Mouse (Mus musculus) midbrain, postnatal 0 days (tissue): Measurements from ENCODE around the gene Gm17654. TPM values are rescaled to one million over a fixed set of nuclear protein-coding genes. Genes with fewer than 3 reads are reported as not detected.
"Not testable (repeated sequence)": the region's sequence is repeated elsewhere in the genome, so short reads cannot be mapped to it uniquely, and the experiment has no call there.

Source experiments
- ATAC-seq: fragments of 200-750 bp; cut with Nextera tagmentation; 2 replicates; pipeline ENCODE4 v1.8.0; 2017; ENCODE audit warnings: moderate number of reproducible peaks, mild to moderate bottlenecking, moderate TSS enrichment, moderate library complexity; ENCODE audit not compliant: low FRiP score
- DNase-seq: peaks from one replicate; pipeline ENCODE4 v3.0.0-alpha.2; 2015; ENCODE audit warnings: low spot score
- H3K27ac ChIP-seq: fragments of 300-500 bp; sonication (generic); 2 replicates; pipeline ENCODE4 v1.5.1; 2014; ENCODE audit warnings: low read depth, mild to moderate bottlenecking, low read length, mixed read lengths
- H3K27me3 ChIP-seq: fragments of 300-500 bp; sonication (generic); 2 replicates; pipeline ENCODE4 v1.6.1; 2014; ENCODE audit warnings: low read length, control low read depth, mixed read lengths; ENCODE audit not compliant: insufficient read depth
- H3K36me3 ChIP-seq: fragments of 300-500 bp; sonication (generic); 2 replicates; pipeline ENCODE4 v1.6.1; 2014; ENCODE audit warnings: low read length, control low read depth, mixed read lengths; ENCODE audit not compliant: insufficient read depth
- H3K4me1 ChIP-seq: fragments of 300-500 bp; sonication (generic); 2 replicates; pipeline ENCODE4 v1.6.1; 2014; ENCODE audit warnings: mild to moderate bottlenecking, control low read depth, antibody characterized with exemption, low read length, mixed read lengths; ENCODE audit not compliant: insufficient read depth
- H3K4me2 ChIP-seq: fragments of 300-500 bp; sonication (generic); 2 replicates; pipeline ENCODE4 v1.6.1; 2014; ENCODE audit warnings: low read depth, mild to moderate bottlenecking, low read length, mixed read lengths; ENCODE audit not compliant: poor library complexity, severe bottlenecking
- H3K4me3 ChIP-seq: fragments of 300-500 bp; sonication (generic); 2 replicates; pipeline ENCODE4 v1.5.1; 2014; ENCODE audit warnings: low read depth, mild to moderate bottlenecking, low read length, moderate library complexity
- H3K9ac ChIP-seq: fragments of 300-500 bp; sonication (generic); replicated peaks from 2 replicates; pipeline ENCODE4 v1.6.1; 2014; ENCODE audit warnings: mild to moderate bottlenecking, low read length, moderate library complexity, mixed read lengths; ENCODE audit not compliant: poor library complexity, severe bottlenecking
- H3K9me3 ChIP-seq: fragments of 300-500 bp; sonication (generic); 2 replicates; pipeline ENCODE4 v1.6.1; 2016; ENCODE audit warnings: low read length, control low read depth
- WGBS: fragments of 180-500 bp; shearing (Covaris S2); extraction: QIAGEN DNeasy Blood & Tissue Kit; methylation state at CpG from one replicate; pipeline ENCODE4 v1.1.7; 2014; 5-methylcytosine and 5-hydroxymethylcytosine counted together
- polyA plus RNA-seq: library from polyadenylated mRNA; unstranded; fragments of >200 nt; fragmentation: Nextera tagmentation; extraction: Ambion mirVana; gene quantifications from 2 replicates; pipeline ENCODE4 v1.2.1, GENCODE M21; 2015
- total RNA-seq: library from RNA; depleted of rRNA; stranded (reverse); fragments of >200 nt; gene quantifications from 2 replicates; pipeline ENCODE4 v1.2.3, GENCODE M21; 2014; rRNA removed

Gm17654 gene
- not detected in 2 replicates for total RNA-seq
- polyA plus RNA-seq, result 0.11 TPM in 1 of 2 replicates, not detected in the other

GRCm38 (mm10) chr14:43579046-43579445 is at the start of gene Gm17654:
Gm17654 (minus strand) TSS chr14:43579146.
- H3K4me1 ChIP-seq, H3K27ac ChIP-seq, DNase-seq, H3K4me2 ChIP-seq, H3K4me3 ChIP-seq, H3K9me3 ChIP-seq, H3K27me3 ChIP-seq, ATAC-seq, H3K9ac ChIP-seq, H3K36me3 ChIP-seq: not testable (repeated sequence)
- 77% methylated on average over 1 of the region's 2 CpGs for WGBS

DNA sequence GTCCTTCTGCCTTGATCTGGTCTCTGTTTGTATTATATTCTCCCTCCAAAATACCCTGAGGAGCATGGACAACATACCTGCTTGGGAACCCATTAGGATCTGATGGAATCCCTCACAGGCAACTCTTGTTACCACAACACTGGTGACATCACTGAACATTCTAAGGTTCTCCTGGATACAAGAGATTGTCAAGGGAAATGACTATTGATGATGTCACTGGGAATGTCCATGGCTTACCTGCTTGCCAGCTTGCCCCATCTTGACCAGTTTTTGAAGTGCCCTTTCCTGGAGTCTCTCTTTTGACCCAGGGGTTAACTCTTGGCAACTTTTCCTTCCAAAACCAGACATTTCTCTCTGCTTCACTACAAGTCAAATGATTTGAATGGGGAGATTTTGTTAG is 29.0 kb upstream of the Gm17654 start, which contains the start of gene Gm10375:
TSS of gene Gm10375 (minus strand) at position 101 of the 400 bp plus-strand sequence.
- H3K9me3 ChIP-seq, H3K9ac ChIP-seq, H3K27ac ChIP-seq, DNase-seq, H3K4me3 ChIP-seq, H3K4me2 ChIP-seq, ATAC-seq, H3K36me3 ChIP-seq, H3K27me3 ChIP-seq, H3K4me1 ChIP-seq: not testable (repeated sequence)

- H3K27ac ChIP-seq, H3K9ac ChIP-seq, H3K4me2 ChIP-seq, ATAC-seq, H3K4me3 ChIP-seq, H3K4me1 ChIP-seq, H3K27me3 ChIP-seq, DNase-seq, H3K36me3 ChIP-seq, H3K9me3 ChIP-seq: not testable (repeated sequence)
- WGBS, result 97% methylated on average over 2 of the region's 4 CpGs
These were observed 977 bp downstream of the Gm17654 start for GRCm38 (mm10) chr14:43577969-43578368.

DNA sequence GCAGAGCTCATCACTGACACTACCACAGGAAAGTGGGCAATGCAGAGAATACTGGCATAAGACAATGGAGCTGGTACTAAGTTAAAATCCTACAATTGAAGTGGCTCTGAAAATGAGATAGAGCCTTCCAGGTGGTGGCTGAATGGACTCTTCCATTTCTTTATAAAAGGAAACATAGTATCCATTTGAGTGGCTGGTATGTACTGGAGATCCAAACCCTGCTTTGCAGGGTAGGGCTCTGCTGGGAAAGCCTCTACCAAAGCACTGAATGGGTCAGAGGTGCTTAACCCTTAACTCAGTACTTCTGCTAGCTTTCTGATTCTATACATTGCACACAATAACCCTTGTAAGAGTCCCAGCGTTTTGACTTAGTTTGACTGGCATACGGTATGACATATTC is 26.7 kb downstream of the Gm17654 start:
- ATAC-seq, H3K4me3 ChIP-seq, H3K9ac ChIP-seq, H3K36me3 ChIP-seq, H3K27me3 ChIP-seq, H3K27ac ChIP-seq, H3K4me1 ChIP-seq, DNase-seq, H3K9me3 ChIP-seq, H3K4me2 ChIP-seq: not testable (repeated sequence)
- 87% methylated on average over 2 of the region's 2 CpGs for WGBS

DNA sequence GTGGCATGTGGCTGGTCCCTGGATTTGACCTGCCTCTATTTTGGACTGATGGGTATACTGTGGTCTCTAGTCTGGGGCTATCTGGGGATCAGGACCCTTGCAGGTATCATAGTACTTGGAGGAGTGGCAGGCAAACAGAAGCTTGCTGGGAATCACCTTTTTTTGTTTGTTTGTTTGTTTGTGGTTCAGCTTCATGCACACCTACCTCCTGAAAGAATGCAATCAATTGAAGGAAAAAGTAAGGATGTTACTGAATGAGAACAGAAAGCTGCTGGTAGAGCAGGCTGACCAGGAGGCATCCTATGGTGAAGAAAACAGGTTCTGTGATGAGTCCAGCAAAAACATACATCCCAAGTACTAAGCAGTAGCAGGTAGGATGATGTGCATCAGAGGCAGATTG is 32.7 kb downstream of the Gm17654 start:
- not testable (repeated sequence) for H3K4me3 ChIP-seq, DNase-seq, H3K4me1 ChIP-seq, H3K27ac ChIP-seq, H3K4me2 ChIP-seq, ATAC-seq, H3K9me3 ChIP-seq, H3K9ac ChIP-seq, H3K27me3 ChIP-seq, H3K36me3 ChIP-seq

- not testable (repeated sequence) for H3K4me1 ChIP-seq, H3K4me3 ChIP-seq, H3K36me3 ChIP-seq, H3K27ac ChIP-seq, H3K27me3 ChIP-seq, H3K4me2 ChIP-seq, H3K9me3 ChIP-seq, H3K9ac ChIP-seq, DNase-seq, ATAC-seq
- 83% methylated on average over 1 of the region's 2 CpGs for WGBS
These were observed 35.7 kb downstream of the Gm17654 start, which contains the start of gene Gm5799 for GRCm38 (mm10) chr14:43543276-43543675. Gm5799 (plus strand) TSS chr14:43543576.

- H3K9ac ChIP-seq, ATAC-seq, H3K4me3 ChIP-seq, H3K4me2 ChIP-seq, H3K36me3 ChIP-seq, H3K27me3 ChIP-seq, H3K27ac ChIP-seq, DNase-seq, H3K4me1 ChIP-seq, H3K9me3 ChIP-seq: not testable (repeated sequence)
- WGBS, result 77% methylated on average over 2 of the region's 2 CpGs
These were observed 40.8 kb downstream of the Gm17654 start for GRCm38 (mm10) chr14:43538144-43538543.

DNA sequence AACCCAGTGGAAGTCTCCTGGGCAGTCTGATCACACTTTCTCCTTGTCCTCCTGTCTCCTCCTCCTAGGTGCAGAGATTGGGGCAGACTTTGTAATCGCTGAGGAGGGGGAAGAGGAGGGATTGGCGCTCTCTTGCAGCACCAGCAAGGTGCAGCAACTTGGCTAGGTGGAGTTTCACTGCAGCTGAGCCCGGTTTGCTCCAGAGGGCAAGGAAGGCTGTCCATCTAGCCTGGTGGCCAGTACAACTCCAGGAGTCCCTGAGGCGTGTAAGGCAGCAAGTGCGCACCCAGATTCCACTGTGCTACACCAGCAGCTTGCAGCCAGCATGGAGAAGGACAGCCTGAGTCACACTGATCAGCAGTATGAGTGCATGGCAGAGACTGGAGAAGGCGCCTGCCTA is 46.6 kb downstream of the Gm17654 start:
- not testable (repeated sequence) for H3K27ac ChIP-seq, H3K36me3 ChIP-seq, H3K4me3 ChIP-seq, DNase-seq, H3K9me3 ChIP-seq, H3K4me1 ChIP-seq, H3K4me2 ChIP-seq, H3K9ac ChIP-seq, ATAC-seq, H3K27me3 ChIP-seq
- WGBS, result 40% methylated on average over 5 of the region's 6 CpGs

DNA sequence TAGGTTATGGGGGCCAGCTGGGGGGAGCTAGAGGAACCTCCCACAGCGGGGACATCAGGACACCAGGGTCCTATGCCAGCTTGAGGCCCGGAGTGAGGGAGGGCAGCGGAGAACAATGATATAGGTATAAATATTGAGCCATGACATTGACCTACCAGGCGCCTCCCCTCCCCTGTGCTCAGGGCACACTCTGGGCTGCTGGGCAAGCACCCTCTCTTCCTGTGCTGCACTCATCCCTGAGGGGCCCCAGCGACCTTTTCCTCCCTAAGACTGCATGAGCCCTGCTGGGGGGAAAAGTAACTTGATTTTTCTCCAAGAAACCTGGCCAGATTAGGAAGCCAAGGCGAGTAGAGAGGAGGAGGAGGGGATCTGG is 46.9 kb downstream of the Gm17654 start:
- H3K36me3 ChIP-seq, H3K4me3 ChIP-seq, ATAC-seq, H3K9me3 ChIP-seq, H3K27ac ChIP-seq, H3K4me2 ChIP-seq, H3K27me3 ChIP-seq, H3K4me1 ChIP-seq, DNase-seq, H3K9ac ChIP-seq: not testable (repeated sequence)
- WGBS, result no CpG with 5 or more reads among the region's 6 CpGs
